Mouse (Mus musculus) central nervous system, embryonic 11.5 days (tissue): ENCODE data around the gene Pitpnm1. TPM values are rescaled to one million over a fixed set of nuclear protein-coding genes. Genes with fewer than 3 reads are reported as not detected.

Experiments
- polyA plus RNA-seq: library from polyadenylated mRNA; depleted of rRNA; stranded (reverse); fragments of >200 nt; gene quantifications from 2 replicates; pipeline ENCODE4 v1.2.3, GENCODE M21; 2012; rRNA removed

Gene Pitpnm1
- 23.9 and 25.8 TPM in 2 replicates for polyA plus RNA-seq

GRCm38 (mm10) chr19:4099837-4100717 is at the start of gene Pitpnm1:
Pitpnm1 (plus strand) TSS chr19:4099998.

GRCm38 (mm10) chr19:4059069-4059740 is 40.6 kb upstream of the Pitpnm1 start, which contains the start of gene Gstp3:
Gstp3 (minus strand) TSS chr19:4059569.

GRCm38 (mm10) chr19:4081394-4081793 is 18.4 kb upstream of the Pitpnm1 start, which contains the start of gene Cabp2:
Cabp2 (plus strand) TSS chr19:4081578.

GRCm38 (mm10) chr19:4096642-4097440 is 3.0 kb upstream of the Pitpnm1 start, which contains the start of gene Cdk2ap2:
Cdk2ap2 (plus strand) TSS chr19:4097182.

GRCm38 (mm10) chr19:4125741-4126696 is 26.2 kb downstream of the Pitpnm1 start, which contains the start of gene Aip:
Aip (minus strand) TSS chr19:4125858.

GRCm38 (mm10) chr19:4139446-4139845 is 39.6 kb downstream of the Pitpnm1 start, which contains the start of gene Gpr152:
Gpr152 (plus strand) TSS chr19:4139787.

GRCm38 (mm10) chr19:4143759-4144268 is 44.0 kb downstream of the Pitpnm1 start, which contains the start of gene Cabp4:
Cabp4 (minus strand) TSS chr19:4144033.

GRCm38 (mm10) chr19:4148491-4148806 is 48.7 kb downstream of the Pitpnm1 start, which contains the start of gene Coro1b:
Coro1b (plus strand) TSS chr19:4148619.

GRCm38 (mm10) chr19:4153232-4153654 is 53.4 kb downstream of the Pitpnm1 start, which contains the start of gene Ptprcap:
Ptprcap (plus strand) TSS chr19:4153604.

GRCm38 (mm10) chr19:4162646-4163542 is 63.1 kb downstream of the Pitpnm1 start, which contains the start of gene Rps6kb2:
Rps6kb2 (minus strand) TSS chr19:4163354.

Other genes with a start within 250 kb of the Pitpnm1 start
- gene Chka, start 248.2 kb upstream of the Pitpnm1 start, polyA plus RNA-seq: 67.2 and 79.0 TPM in 2 replicates
- gene Tcirg1, start 192.9 kb upstream of the Pitpnm1 start, polyA plus RNA-seq: 65.9 and 66.2 TPM in 2 replicates
- 142 and 207 TPM in 2 replicates for gene Ndufs8, start 187.2 kb upstream of the Pitpnm1 start, polyA plus RNA-seq
- gene Aldh3b1, start 170.2 kb upstream of the Pitpnm1 start, polyA plus RNA-seq: 0.60 and 0.68 TPM in 2 replicates
- 8.5 and 11.6 TPM in 2 replicates for gene Unc93b1, start 164.8 kb upstream of the Pitpnm1 start, polyA plus RNA-seq
- gene Aldh3b3, start 141.4 kb upstream of the Pitpnm1 start, polyA plus RNA-seq: not detected in 2 replicates
- gene Aldh3b2, start 127.7 kb upstream of the Pitpnm1 start, polyA plus RNA-seq: 0.38 and 0.76 TPM in 2 replicates
- 2.2 and 3.4 TPM in 2 replicates for gene Acy3, start 113.4 kb upstream of the Pitpnm1 start, polyA plus RNA-seq
- 0.11 and 0.15 TPM in 2 replicates for gene Tbx10, start 107.2 kb upstream of the Pitpnm1 start, polyA plus RNA-seq
- 4.7 and 10.6 TPM in 2 replicates for gene Nudt8, start 99.4 kb upstream of the Pitpnm1 start, polyA plus RNA-seq
- 2.9 and 4.4 TPM in 2 replicates for gene Gm49405, start 99.4 kb upstream of the Pitpnm1 start, polyA plus RNA-seq
- gene Doc2g, start 96.7 kb upstream of the Pitpnm1 start, polyA plus RNA-seq: 8.2 and 13.0 TPM in 2 replicates
- gene Ndufv1, start 87.2 kb upstream of the Pitpnm1 start, polyA plus RNA-seq: 153 and 167 TPM in 2 replicates
- 218 and 263 TPM in 2 replicates for gene Gstp1, start 62.0 kb upstream of the Pitpnm1 start, polyA plus RNA-seq
- gene Gstp2, start 54.0 kb upstream of the Pitpnm1 start, polyA plus RNA-seq: 0.24 and 9.3 TPM in 2 replicates
- 0.98 and 2.2 TPM in 2 replicates for gene Gstp3, start 40.4 kb upstream of the Pitpnm1 start, polyA plus RNA-seq
- gene Cabp2, start 18.4 kb upstream of the Pitpnm1 start, polyA plus RNA-seq: 0.07 TPM in 1 of 2 replicates, not detected in the other
- gene Cdk2ap2, start 2.8 kb upstream of the Pitpnm1 start, polyA plus RNA-seq: 33.8 and 35.4 TPM in 2 replicates
- 53.3 and 100 TPM in 2 replicates for gene Aip, start 25.9 kb downstream of the Pitpnm1 start, polyA plus RNA-seq
- 0.02 and 0.06 TPM in 2 replicates for gene Gpr152, start 39.8 kb downstream of the Pitpnm1 start, polyA plus RNA-seq
- 0.05 and 0.11 TPM in 2 replicates for gene Cabp4, start 44.0 kb downstream of the Pitpnm1 start, polyA plus RNA-seq
- 168 and 188 TPM in 2 replicates for gene Coro1b, start 48.6 kb downstream of the Pitpnm1 start, polyA plus RNA-seq
- 2.7 and 3.3 TPM in 2 replicates for gene Ptprcap, start 53.6 kb downstream of the Pitpnm1 start, polyA plus RNA-seq
- gene Rps6kb2, start 63.4 kb downstream of the Pitpnm1 start, polyA plus RNA-seq: 51.0 and 60.7 TPM in 2 replicates
- gene Carns1, start 75.5 kb downstream of the Pitpnm1 start, polyA plus RNA-seq: 3.5 and 4.1 TPM in 2 replicates
- 1.8 and 2.9 TPM in 2 replicates for gene Tbc1d10c, start 91.3 kb downstream of the Pitpnm1 start, polyA plus RNA-seq
- 375 and 508 TPM in 2 replicates for gene Ppp1ca, start 92.1 kb downstream of the Pitpnm1 start, polyA plus RNA-seq
- 37.9 and 54.0 TPM in 2 replicates for gene Rad9a, start 101.7 kb downstream of the Pitpnm1 start, polyA plus RNA-seq
- 2.9 and 11.1 TPM in 2 replicates for gene Clcf1, start 114.2 kb downstream of the Pitpnm1 start, polyA plus RNA-seq
- not detected in 2 replicates for gene AC109138.7, start 114.4 kb downstream of the Pitpnm1 start, polyA plus RNA-seq
- 11.8 and 19.7 TPM in 2 replicates for gene Pold4, start 131.9 kb downstream of the Pitpnm1 start, polyA plus RNA-seq
- gene Ssh3, start 169.2 kb downstream of the Pitpnm1 start, polyA plus RNA-seq: 14.4 and 16.9 TPM in 2 replicates
- gene Ankrd13d, start 183.1 kb downstream of the Pitpnm1 start, polyA plus RNA-seq: 16.2 and 18.8 TPM in 2 replicates
- gene Grk2, start 206.2 kb downstream of the Pitpnm1 start, polyA plus RNA-seq: 71.3 and 119 TPM in 2 replicates